Mouse (Mus musculus): ENCODE measurements around the gene Rnf133. TPM values are rescaled to one million over a fixed set of nuclear protein-coding genes. Genes with fewer than 3 reads are reported as not detected.

The Rnf133 gene
- total RNA-seq (2021) = 1 to 10 TPM in 1 of 2 experiments, under 1 TPM in 1; 0.79 to 1.5 TPM
- long read RNA-seq, experiment 1 = 0 reads
- long read RNA-seq, experiment 2 = 0 reads

- H3K4me3 ChIP-seq = no peak within 1 kb of the TSS
- no peak for DNase-seq (ENCODE audit: low spot score in 2 of 2)
- no peak for TF ChIP-seq CTCF (conservative IDR thresholded peaks at IDR 0.05)
- no peak within 1 kb of the TSS for H3K27ac ChIP-seq
Measured at GRCm38 (mm10) chr6:23650205-23650604, at the start of gene Rnf133. Gene Rnf133, minus strand, starts transcription at chr6:23650305.

GRCm38 (mm10) chr6:23678172-23678571, 28.1 kb upstream of the Rnf133 start:
- no peak overlapping the region for H3K27ac ChIP-seq
- no peak for TF ChIP-seq CTCF (conservative IDR thresholded peaks at IDR 0.05)
- DNase-seq (ENCODE audit: low spot score in 2 of 2) = no peak
- H3K4me3 ChIP-seq = no peak overlapping the region

DNA sequence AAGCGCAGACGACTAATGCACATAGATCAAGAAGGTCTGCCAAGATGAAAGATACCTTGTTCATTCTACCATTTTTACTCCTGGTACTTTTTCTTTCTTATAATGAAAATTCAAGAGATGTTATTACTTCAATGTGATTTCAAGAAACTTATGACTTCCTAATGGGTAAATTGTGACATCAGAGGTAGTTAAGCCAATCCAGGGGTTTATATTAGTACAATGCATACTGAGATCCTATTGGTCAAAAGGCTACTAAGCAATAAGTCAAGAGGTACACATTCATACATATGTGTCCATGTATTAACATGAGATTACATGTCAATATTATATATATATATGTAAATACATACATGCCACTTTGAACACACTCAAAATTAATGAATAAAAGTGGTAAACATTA, 4.9 kb upstream of the Rnf133 start, which contains the start of gene Rnf148:
TSS of gene Rnf148 (minus strand) at position 101 of the 400 bp plus-strand sequence.
- no peak for TF ChIP-seq CTCF (conservative IDR thresholded peaks at IDR 0.05)
- DNase-seq (ENCODE audit: low spot score in 2 of 2) = no peak
- Histone ChIP-seq H3K27ac (no peak within 1 kb of the TSS), H3K4me3 (no peak within 1 kb of the TSS)

DNA sequence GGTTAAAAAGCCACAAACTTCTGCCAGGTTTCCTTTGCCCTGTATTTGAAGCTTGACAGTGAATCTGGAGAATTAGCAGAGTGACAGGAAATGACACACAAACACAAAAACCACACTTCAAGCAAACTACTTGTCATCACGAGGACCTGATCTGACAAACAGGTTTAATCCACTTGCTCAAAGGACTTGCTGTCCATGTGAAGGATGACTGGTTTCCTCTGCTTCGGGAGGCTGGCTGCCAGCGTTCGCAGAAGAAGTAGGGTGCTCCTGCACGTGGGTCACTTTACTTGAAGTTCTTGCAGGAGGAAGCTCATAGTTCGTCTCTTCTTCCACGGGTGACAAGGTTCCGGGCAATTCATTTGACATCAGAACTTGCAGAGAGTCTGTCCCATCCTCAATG, 1.4 kb downstream of the Rnf133 start:
- no peak for TF ChIP-seq CTCF (conservative IDR thresholded peaks at IDR 0.05)
- DNase-seq (ENCODE audit: low spot score in 2 of 2) = no peak
- no peak overlapping the region for H3K27ac ChIP-seq

GRCm38 (mm10) chr6:23647627-23648247, 2.4 kb downstream of the Rnf133 start:
- Histone ChIP-seq H3K27ac (no peak overlapping the region), H3K4me3 (no peak overlapping the region)
- no peak for DNase-seq (ENCODE audit: low spot score in 2 of 2)
- TF ChIP-seq CTCF (conservative IDR thresholded peaks at IDR 0.05) = no peak

More for the DNA sequence above, 1.4 kb downstream of the Rnf133 start:
- no peak overlapping the region for H3K4me3 ChIP-seq

- Histone ChIP-seq H3K4me3 (no peak overlapping the region), H3K27ac (no peak overlapping the region; the same call in 1 of the 2 replicates)
- TF ChIP-seq CTCF (conservative IDR thresholded peaks at IDR 0.05) = no peak
- DNase-seq (ENCODE audit: low spot score in 2 of 2) = no peak
Measured at GRCm38 (mm10) chr6:23637081-23637480, 13.0 kb downstream of the Rnf133 start.

DNA sequence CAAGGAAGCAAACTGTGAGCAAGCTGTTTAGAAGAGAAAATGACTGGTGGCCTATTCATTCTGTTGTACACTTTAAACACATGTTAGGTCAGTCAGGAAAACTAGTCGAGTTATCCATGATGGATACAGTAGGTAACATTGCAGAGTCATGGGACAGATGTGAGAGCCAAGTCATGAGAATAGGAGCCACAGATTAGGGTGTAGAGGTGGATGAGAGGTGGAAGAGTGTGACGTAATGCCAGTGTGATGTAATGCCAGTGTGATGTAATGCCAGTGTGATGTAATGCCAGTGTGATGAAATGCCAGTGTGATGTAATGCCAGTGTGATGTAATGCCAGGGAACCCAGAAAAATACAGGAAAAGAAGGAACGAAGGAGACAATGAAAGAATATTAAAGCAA, 14.9 kb downstream of the Rnf133 start:
- no peak for TF ChIP-seq CTCF (conservative IDR thresholded peaks at IDR 0.05)
- H3K4me3 ChIP-seq = no peak overlapping the region
- no peak overlapping the region for H3K27ac ChIP-seq
- no peak for DNase-seq (ENCODE audit: low spot score in 2 of 2)

DNA sequence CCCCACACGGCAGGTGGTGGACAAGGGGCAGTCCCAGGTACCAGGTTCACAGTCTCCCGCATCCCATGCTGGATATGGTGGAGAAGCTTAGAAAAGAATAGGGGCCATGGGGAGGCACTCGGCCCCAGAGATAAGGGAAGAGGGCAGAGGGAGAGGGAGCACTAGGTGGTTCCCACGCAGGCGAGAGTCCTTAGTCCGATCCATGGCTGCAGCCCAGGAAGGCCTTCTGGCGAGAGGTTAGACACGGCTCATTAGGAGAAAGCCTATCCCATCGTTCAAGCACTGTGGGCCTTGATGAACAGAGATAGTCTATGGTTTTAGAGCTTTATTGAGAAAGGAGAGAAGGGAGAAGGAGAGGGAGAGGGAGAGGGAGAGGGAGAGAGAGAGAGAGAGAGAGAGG, 16.1 kb downstream of the Rnf133 start:
- TF ChIP-seq CTCF (conservative IDR thresholded peaks at IDR 0.05) = no peak
- no peak overlapping the region for H3K27ac ChIP-seq

GRCm38 (mm10) chr6:23630465-23630864, 19.6 kb downstream of the Rnf133 start:
- H3K4me3 ChIP-seq = no peak overlapping the region
- no peak for TF ChIP-seq CTCF (conservative IDR thresholded peaks at IDR 0.05)
- H3K27ac ChIP-seq = no peak overlapping the region
- no peak for DNase-seq (ENCODE audit: low spot score in 2 of 2)

More for the DNA sequence above, 16.1 kb downstream of the Rnf133 start:
- no peak for DNase-seq (ENCODE audit: low spot score in 2 of 2)
- no peak overlapping the region for H3K4me3 ChIP-seq

Other genes with a start within 250 kb of the Rnf133 start
- gene Rnf148, start 4.8 kb upstream of the Rnf133 start, total RNA-seq (2021) = 1 to 10 TPM; 1.1 to 1.4 TPM
- gene Cadps2, start 189.1 kb upstream of the Rnf133 start, total RNA-seq (2021) = 10 to 100 TPM; 81.1 to 81.7 TPM

All from layer of hippocampus, adult 2 months (tissue).